Mouse (Mus musculus) heart, adult 2 months (tissue): ENCODE measurements at regions not wholly inside any gene's neighbourhood (a gene's known extent, or its start where the extent isn't known, plus 50 kb on each side); places are given as distances from the start of the nearest gene placed in this dataset.

Source experiments
- CTCF ChIP-seq: fragments of 200-600 bp; IDR thresholded peaks from 2 replicates; pipeline ENCODE4 v1.8.1; 2022; ENCODE audit warnings: antibody characterized with exemption, mild to moderate bottlenecking, moderate library complexity
- POLR2A ChIP-seq: fragments of 200-500 bp; IDR thresholded peaks from 2 replicates; pipeline ENCODE4 v1.6.1; 2011; ENCODE audit warnings: mild to moderate bottlenecking, low read depth, low read length, control low read depth; ENCODE audit not compliant: insufficient read depth

DNA sequence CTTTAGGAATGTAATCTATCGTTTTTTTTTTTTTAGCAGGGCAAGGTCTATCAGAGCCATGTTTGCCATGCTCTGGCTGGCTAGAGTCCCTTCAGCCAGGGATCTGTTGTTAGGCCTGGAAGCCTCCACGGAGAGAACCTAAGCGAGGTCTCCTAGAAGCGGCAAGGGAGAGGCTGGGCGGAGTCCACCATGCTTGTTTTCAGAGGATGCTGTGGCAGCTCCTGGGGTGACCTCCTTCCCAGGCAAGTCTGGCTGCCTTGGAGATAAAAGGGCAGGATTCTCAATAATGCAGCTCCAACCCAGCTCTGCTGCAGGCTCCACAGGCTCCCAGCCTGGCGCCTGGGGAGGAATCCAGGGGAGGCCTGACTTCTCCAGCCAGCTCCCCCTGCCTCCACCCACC is 86.2 kb upstream of the Csf3r start:
- TF ChIP-seq POLR2A (no peak), CTCF (no peak)
